Mouse (Mus musculus) frontal cortex, postnatal 36 days (tissue): ENCODE data around the gene Ovch2.
A peak's percentile ranks its signal among the peaks of the same experiment; 100 is the strongest.
"Not testable (repeated sequence)": the region's sequence is repeated elsewhere in the genome, so short reads cannot be mapped to it uniquely, and the experiment has no call there.

Experiments used
- DNase-seq, 2 experiments: peaks; one replicate each; pipeline ENCODE4 v3.0.0; 2022; ENCODE audit warnings: low spot score in 2 of 2

The Ovch2 gene

GRCm38 (mm10) chr7:107801108-107801507 lies at the start of gene Ovch2:
Gene Ovch2, minus strand, starts transcription at chr7:107801208.
- DNase-seq: no peak

GRCm38 (mm10) chr7:107847390-107847789 lies 46.4 kb upstream of the Ovch2 start, which contains the start of gene Olfr470:
Gene Olfr470, minus strand, starts transcription at chr7:107847490.
- not testable (repeated sequence) for DNase-seq

GRCm38 (mm10) chr7:107841719-107842118 lies 40.7 kb upstream of the Ovch2 start:
- no peak for DNase-seq

GRCm38 (mm10) chr7:107825441-107825840 lies 24.4 kb upstream of the Ovch2 start, which contains the start of gene Olfr469:
Gene Olfr469, minus strand, starts transcription at chr7:107825541.
- not testable (repeated sequence) for DNase-seq

- DNase-seq: not testable (repeated sequence)
Observed at GRCm38 (mm10) chr7:107823867-107824266, 22.9 kb upstream of the Ovch2 start.

- DNase-seq: no peak
Observed at GRCm38 (mm10) chr7:107819442-107819841, 18.4 kb upstream of the Ovch2 start.

GRCm38 (mm10) chr7:107811963-107812362 lies 11.0 kb upstream of the Ovch2 start, which contains the start of gene Olfr467:
Gene Olfr467, plus strand, starts transcription at chr7:107812263.
- DNase-seq: no peak

- no peak for DNase-seq
Observed at GRCm38 (mm10) chr7:107802138-107802537, 1.1 kb upstream of the Ovch2 start.

GRCm38 (mm10) chr7:107796500-107796899 lies 4.5 kb downstream of the Ovch2 start:
- DNase-seq: no peak

GRCm38 (mm10) chr7:107787977-107788620 lies 12.9 kb downstream of the Ovch2 start:
- peak in 1 of 2 experiments; percentile 45 for DNase-seq

GRCm38 (mm10) chr7:107779611-107780010 lies 21.4 kb downstream of the Ovch2 start:
- DNase-seq: peak in 1 of 2 experiments; percentile 24

- no peak for DNase-seq
Observed at GRCm38 (mm10) chr7:107778216-107778615, 22.8 kb downstream of the Ovch2 start.

- DNase-seq: no peak
Observed at GRCm38 (mm10) chr7:107770812-107771211, 30.2 kb downstream of the Ovch2 start.

GRCm38 (mm10) chr7:107757308-107758151 lies 43.5 kb downstream of the Ovch2 start, which contains the start of gene Cyb5r2:
Gene Cyb5r2, minus strand, starts transcription at chr7:107758032.
- DNase-seq: peak in 1 of 2 experiments; percentile 20

- DNase-seq: no peak
Observed at GRCm38 (mm10) chr7:107756748-107757147, 44.3 kb downstream of the Ovch2 start.

GRCm38 (mm10) chr7:107755905-107756304 lies 45.1 kb downstream of the Ovch2 start:
- no peak for DNase-seq

- no peak for DNase-seq
Observed at GRCm38 (mm10) chr7:107752031-107752520, 48.9 kb downstream of the Ovch2 start.

GRCm38 (mm10) chr7:107749721-107750120 lies 51.3 kb downstream of the Ovch2 start:
- DNase-seq: no peak

GRCm38 (mm10) chr7:107749270-107749669 lies 51.7 kb downstream of the Ovch2 start:
- peak in 1 of 2 experiments; percentile 40 for DNase-seq

GRCm38 (mm10) chr7:107747954-107748353 lies 53.1 kb downstream of the Ovch2 start:
- peak; percentile 21 to 28 for DNase-seq

GRCm38 (mm10) chr7:107747476-107747875 lies 53.5 kb downstream of the Ovch2 start:
- DNase-seq: no peak

GRCm38 (mm10) chr7:107746036-107746435 lies 55.0 kb downstream of the Ovch2 start:
- DNase-seq: no peak
